Mouse (Mus musculus) urinary bladder, postnatal 4 days (tissue): ENCODE measurements around the gene Gse1.
A peak's percentile ranks its signal among the peaks of the same experiment; 100 is the strongest.

Source experiments
- DNase-seq, 2 experiments: peaks; one replicate each; pipeline ENCODE4 v3.0.0; 2021 to 2022; ENCODE audit warnings: low spot score in 2 of 2

Gene Gse1

GRCm38 (mm10) chr8:120572534-120572933, 344.3 kb downstream of the Gse1 start:
- no peak for DNase-seq

DNA sequence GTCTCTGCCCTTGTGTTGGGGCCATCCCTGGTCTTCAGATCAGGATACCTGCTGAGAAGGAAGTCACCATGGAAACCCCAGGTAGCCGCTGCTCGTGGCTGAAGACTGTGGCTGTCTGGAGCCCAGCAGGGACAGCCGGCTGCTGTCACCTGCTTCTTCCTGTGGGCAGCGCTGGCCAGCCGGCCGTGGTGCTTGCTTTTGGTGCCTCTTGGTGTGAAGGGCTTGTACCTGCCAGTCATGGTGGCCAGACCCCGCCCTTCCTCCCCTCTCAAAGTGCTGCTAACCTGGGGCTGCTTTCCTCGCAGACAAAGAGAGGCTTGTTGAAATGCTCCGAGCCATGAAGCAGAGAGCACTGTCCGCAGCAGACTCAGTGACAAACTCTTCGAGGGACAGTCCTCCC, 345.6 kb downstream of the Gse1 start:
- no peak for DNase-seq

GRCm38 (mm10) chr8:120574941-120575340, 346.7 kb downstream of the Gse1 start:
- no peak for DNase-seq

GRCm38 (mm10) chr8:120575801-120576200, 347.5 kb downstream of the Gse1 start:
- DNase-seq, result no peak

GRCm38 (mm10) chr8:120577821-120578220, 349.6 kb downstream of the Gse1 start:
- DNase-seq, result no peak

DNA sequence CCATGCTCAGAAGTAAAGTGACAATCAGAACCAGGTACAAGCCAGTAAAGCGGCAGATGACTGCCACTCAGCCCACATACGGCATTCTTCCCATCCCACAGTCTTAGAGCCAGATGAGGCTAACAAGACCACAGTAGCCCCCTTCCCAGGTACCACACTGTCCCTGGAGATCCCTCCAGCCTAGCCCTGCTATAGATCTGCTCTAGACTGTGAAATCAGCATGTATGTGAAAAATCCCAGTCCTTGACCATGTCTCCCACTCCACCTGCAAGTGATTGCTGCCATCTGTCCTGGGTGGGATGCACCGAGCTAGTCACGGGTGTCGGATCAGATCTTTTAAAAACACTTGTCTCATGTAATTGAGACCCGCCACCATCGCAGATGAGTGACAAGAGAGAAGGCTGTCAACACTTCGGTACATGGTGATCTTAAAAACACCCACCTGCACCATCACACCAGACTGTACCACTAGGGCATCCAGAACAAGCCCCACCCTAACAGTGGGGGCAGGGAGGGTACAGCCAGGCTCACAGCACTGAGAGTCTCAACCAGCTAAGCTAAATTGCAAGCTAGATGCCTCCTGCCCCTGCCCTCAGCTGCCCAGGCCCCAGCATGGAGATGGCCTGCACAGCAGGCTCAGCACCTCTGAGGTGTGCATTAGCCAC, 352.2 kb downstream of the Gse1 start:
- DNase-seq, result no peak

DNA sequence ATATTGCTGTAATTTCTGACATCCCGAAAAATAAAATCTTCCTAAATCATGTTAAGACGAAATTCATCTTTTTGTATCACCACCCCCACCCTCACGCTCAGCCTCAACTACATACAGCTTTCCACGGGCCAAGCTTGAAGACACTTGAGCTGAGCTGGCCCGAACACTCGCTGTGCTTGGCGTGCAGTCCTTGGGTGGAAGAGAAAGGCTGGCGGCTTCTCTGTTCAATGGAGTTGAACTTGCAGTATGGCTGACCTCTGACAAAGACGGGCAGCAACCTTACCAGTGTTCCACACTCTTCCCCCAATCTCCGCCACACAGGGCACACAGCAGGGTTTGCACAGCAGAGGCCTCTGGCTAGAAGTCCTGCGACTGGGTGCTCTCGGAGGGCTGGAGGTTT, 353.1 kb downstream of the Gse1 start:
- no peak for DNase-seq

DNA sequence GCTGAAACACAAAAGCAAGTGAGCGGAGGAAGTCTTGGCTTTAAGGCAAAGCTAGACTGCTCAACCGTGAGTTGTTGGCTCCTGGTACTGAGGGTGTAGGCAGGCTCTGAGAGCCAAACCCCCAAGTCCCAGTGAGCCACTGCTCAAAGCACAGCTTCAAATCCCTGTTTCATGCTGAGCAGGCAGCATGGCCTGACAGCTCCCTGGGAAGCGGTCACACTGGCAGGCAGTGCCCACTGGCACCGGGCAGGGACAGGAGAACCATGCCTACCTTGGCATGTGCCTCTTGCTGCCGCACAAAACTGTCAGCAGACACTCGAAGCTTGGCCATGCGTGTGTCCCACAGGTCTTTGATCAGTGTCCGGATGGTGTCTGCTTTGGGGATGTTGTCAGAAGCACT, 353.6 kb downstream of the Gse1 start:
- no peak for DNase-seq

- DNase-seq, result no peak
These were observed 357.3 kb downstream of the Gse1 start for GRCm38 (mm10) chr8:120585521-120585920.

- DNase-seq, result peak; percentile 99 to 100
These were observed 360.9 kb downstream of the Gse1 start, which contains the start of gene Gins2 for GRCm38 (mm10) chr8:120588908-120589771. Gene Gins2, minus strand, starts transcription at chr8:120589304.

DNA sequence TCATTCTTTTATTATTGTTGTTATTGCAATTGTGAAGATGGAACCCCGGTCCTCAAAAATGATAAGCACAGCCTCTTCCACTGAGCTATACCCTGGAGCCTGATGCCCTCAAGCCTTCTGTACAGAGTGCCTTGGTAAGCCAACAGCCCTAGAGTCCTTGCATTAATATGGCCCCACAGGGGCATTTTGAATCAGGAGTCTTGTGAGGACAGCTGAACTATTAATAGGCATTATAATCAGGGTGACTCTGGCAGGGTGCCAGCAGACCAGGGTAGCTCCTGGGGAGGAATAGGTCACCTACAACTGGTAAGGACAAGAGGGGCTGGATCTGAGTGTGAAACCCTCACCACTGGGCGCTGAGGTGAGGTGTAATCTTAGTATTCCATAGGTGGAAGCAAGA, 361.7 kb downstream of the Gse1 start:
- DNase-seq, result no peak

DNA sequence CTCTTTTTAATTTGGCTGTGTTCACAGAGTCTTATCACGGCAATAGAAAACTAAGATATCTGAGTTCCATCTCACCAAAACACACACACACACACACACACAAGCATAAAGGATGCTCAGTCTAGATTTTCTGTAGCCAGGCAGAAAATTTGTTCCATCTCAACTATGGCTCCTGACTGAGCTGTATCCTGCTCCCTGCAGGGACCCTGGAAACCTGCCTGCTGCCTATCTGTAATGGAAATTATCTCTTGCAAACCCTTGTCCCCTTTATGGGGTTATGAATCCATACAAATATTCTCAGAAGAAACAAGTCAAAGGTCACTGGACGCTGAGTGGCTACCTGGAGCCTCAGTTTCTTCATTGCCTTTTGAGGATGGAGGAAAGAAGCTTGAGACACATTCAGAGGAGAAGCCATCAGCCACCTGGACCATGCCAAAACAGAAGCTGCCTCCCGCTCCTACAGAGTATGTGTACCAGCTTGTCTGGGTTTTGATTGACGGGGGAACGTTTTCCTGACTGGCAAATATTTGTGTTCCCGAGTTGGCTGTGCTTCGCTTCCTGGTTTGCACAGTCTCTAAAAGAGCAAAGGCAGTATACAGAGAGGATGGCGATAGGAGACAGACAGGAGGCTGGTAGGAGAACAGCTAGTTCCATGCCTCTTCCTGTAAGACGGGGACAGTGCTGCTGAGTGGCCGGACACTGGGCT, 363.5 kb downstream of the Gse1 start:
- DNase-seq, result no peak

GRCm38 (mm10) chr8:120594571-120594970, 366.3 kb downstream of the Gse1 start:
- no peak for DNase-seq

GRCm38 (mm10) chr8:120595963-120596362, 367.7 kb downstream of the Gse1 start:
- DNase-seq, result no peak

DNA sequence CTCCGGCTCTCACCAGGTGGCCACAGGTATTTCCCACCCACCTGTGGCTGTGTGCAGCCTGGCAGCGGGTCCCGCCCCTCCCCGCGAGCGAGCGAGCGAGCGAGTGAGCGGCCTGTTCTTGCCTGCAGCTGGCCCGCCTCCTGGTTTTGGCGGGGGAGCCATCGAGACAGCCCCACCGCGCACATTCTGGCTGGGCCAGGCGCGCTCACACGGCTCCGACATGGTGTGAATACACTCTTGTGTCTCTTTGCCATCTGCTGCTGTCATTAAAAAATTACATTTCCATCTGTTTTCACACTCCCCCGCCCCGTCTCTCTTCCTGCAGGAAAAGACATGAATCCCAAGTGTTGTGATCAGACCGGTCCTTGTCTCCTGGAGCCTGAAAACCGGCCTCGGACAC, 370.3 kb downstream of the Gse1 start:
- no peak for DNase-seq

DNA sequence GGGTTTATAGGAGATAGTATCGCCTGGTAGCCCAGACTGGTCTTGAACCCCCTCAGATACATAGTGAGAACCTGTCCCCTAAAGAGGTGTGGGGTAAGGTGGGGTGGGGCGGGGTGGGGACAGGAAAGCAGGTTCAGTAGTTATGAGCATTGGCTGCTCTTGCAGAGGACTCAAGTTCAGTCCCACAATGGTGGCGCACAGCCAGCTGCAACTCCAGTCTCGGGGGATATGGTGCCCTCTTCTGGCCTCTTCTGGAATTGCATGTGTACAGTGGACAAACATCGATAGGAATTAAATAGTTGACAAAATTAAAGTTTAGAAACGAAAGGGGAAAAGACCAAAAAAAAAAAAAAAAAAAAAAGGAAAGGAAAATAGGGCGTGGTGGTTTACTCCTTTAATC, 371.2 kb downstream of the Gse1 start:
- peak; percentile 61 to 88 for DNase-seq

DNA sequence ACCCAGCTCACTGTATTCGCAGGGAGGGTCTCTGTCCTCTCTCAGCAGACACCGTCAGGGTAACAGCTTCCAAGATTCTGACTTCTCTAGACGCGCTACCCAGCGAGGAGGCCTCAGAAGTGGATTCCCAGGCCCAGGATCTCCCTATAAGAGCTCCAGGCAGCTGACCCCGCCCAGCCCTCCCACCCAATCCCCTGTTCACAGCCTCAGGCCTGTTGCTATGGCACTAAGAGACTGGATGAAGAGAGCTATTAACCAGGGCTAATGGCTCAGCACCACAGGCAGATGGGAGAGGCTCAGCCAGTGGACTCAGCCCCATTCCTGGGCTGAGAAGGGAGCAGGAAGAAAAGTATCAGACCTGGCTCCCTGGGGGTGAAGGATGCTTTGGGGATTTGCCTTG, 374.4 kb downstream of the Gse1 start:
- DNase-seq, result no peak

GRCm38 (mm10) chr8:120607460-120607859, 379.2 kb downstream of the Gse1 start:
- DNase-seq, result no peak

DNA sequence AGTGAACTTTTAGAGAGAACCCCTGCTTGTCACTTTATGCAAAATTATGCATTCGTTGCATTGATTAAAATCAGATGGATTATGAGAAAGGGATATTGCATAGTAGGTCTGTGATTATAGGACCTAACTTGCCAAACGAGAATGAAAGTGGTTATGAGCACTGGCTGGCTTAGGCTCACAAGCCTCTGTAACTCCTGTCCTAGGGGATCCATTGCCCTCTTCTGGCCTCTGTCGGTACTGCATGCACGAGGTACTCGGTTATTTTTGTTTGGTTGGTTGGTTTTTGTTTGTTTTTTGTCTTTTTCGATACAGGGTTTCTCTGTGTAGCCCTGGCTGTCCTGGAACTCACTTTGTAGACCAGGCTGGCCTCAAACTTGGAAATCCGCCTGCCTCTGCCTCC, 379.6 kb downstream of the Gse1 start:
- peak; percentile 44 to 85 for DNase-seq

- no peak for DNase-seq
These were observed 382.6 kb downstream of the Gse1 start for GRCm38 (mm10) chr8:120610824-120611223.

- no peak for DNase-seq
These were observed 386.2 kb downstream of the Gse1 start for GRCm38 (mm10) chr8:120614491-120614890.
